Mouse (Mus musculus): ENCODE measurements around the gene Rgs7. TPM values are rescaled to one million over a fixed set of nuclear protein-coding genes. Genes with fewer than 3 reads are reported as not detected.

The Rgs7 gene
- total RNA-seq, 2 experiments from 2014 or later: 0.36 to 0.59 TPM

DNA sequence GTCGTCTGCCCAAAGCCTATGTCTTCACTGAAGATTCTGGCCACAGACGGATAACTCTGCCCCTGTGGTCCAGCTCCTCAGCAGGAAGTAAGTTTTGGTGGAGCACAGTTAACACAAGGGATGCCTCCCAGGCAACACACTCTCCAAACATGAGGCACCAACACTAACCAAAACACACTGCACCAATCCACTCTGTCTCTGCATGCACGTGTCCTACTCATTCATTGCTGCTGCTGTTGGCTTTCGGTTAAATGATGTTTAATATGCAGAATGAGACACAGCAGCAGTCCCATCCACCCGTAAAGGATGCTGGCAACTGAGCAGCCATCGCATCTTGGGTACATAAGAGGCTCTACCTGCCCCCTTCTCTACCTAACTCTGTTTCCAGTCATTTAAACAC, 59.2 kb downstream of the Rgs7 start:
- DNase-seq (ENCODE audit: low spot score in 2 of 2): no peak

DNA sequence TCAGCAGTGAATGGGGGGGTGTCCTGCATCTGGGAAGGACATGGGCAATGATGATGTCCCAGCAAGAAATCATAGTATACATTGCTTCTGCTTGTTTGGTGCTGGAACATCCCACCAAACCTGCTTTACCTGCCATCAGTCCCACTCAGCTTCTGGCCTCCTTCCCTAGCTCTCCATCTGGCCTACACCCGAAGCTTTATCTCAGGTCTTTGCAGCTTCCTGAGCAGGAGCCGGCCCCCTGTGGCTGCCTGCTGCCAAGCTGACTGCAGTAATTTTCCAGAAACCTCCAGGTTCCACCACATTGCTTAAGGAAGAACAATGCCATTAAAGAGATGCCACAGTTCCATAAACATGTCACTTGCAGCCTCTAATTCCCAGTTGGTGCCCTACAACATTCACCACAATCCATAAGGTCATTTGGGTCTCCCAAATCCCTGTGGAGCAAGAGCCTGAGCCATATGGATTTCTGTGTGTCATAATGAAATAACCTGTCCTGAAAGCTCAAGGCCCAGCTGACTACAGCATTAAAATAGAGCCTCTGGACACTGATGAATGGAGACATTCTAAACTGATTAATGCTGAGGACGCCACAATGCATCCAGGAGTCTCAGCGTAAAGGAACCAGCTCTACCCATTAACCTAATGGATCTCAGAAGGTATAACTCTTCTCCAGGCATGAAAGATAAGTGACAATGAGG, 60.8 kb downstream of the Rgs7 start:
- DNase-seq (ENCODE audit: low spot score in 2 of 2): no peak

DNA sequence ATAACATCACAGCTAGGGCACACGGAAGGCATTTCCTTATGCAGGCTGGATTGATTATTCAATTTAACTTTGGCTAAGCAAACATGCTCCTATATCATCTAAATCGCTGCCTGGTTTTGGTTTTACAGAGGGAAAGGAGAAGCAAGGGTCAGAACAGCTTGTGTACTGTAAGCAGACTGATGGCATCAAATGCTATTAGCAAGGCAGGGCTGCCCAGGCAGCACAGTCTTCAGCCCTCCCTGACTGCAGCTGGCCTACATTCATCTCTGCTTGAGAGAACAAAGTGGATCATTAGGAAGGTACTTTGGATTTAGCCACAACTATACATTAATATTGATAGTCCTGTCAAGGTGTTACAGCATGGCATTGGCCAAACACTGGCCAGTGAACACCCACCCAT, 65.2 kb downstream of the Rgs7 start:
- no peak for DNase-seq (ENCODE audit: low spot score in 2 of 2)

DNA sequence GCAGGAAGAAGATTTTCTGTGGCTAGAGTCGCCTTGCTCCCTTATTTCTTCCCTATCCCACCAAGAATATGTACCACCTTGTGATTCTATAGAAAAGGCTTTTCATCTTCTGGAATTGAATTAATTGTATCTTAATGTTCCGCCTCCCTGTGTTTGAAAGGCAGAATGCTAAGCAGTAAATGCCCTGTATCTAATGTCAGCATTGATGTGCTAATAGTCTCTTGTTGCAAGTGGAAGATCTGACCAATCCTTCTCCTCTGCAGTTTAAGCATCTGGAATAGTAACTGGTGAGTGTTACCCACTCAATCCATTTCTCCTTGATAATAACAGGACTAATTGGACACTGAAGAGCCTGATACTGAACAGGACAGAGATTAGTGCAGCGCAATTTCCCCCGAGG, 65.9 kb downstream of the Rgs7 start:
- no peak for DNase-seq (ENCODE audit: low spot score in 2 of 2)

DNA sequence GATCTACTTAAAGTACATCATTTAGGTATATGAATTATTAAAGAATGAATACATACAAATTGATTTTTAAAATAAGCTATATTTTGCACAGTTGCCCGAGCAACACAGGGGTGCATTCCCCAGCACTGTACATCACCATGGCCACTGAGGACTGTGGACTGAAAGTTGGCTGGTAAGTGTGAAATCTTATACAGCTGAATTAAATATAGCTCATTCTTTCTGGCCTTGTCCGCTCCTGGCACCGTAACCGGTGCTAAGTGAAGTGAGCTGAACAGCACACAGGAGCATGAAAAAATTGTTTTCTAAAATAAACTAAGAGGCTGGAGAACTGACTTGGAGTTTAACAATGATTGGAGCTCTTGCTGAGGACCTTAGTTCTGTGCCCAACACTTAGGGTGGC, 71.4 kb downstream of the Rgs7 start:
- DNase-seq (ENCODE audit: low spot score in 2 of 2): peak in 1 of 2 experiments; percentile 13

DNA sequence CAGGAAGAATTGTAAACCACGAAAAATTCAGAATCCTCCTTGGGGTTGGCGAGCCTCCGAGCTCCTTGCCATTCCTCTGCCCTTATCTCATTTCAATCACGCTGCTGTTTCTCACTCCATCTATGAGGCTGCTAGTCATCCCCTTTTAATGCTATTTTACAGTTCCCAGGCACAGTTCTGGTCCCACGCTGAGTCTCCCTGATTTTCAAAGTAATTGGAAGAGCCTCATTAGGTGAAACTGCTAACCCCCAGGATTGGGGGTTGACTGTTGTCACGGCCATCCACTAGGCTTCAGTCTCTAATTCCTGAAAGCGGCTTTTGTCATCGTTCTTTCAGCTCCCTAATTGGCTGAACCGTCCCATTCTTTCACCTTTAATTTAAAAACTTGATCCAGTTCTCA, 76.6 kb downstream of the Rgs7 start:
- no peak for DNase-seq (ENCODE audit: low spot score in 2 of 2)

DNA sequence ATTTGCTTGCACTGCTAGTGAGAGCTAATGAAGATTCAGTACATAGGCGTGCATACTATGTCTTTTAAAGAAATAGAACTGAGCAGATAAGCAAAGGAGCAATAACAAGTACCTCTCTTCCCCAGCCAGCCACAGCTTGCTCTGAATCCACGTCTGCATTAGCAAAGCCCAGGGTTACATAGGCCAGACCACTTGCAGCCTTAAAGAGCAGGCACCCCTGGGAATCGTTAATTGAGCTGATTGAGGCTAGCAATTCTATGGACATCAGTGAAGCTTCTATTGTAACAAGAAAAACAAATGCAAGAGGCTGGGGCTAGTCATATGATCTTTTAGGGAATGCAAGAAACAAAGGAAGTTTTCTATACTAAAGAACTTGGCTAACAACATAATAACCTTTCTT, 81.9 kb downstream of the Rgs7 start:
- DNase-seq (ENCODE audit: low spot score in 2 of 2): no peak

DNA sequence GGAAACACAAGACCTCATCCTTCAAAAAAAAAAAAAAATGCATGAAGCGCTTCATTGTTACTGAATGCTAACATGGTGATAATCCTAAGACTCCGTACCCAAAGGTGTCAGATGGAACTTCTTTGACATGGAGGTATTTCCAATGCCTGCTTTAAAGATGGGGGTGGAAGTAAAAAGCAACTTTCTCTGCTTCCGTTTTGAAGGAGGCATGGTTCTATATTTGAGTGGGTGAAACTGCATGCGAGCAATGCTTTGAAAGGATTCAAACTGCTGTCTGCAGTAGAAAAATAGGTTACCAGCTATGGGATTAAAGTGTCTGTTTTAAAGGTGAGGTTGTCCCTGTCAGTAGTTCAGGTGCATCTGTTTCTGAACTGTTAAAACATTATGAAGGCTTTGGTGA, 100.4 kb downstream of the Rgs7 start:
- no peak for DNase-seq (ENCODE audit: low spot score in 2 of 2)

DNA sequence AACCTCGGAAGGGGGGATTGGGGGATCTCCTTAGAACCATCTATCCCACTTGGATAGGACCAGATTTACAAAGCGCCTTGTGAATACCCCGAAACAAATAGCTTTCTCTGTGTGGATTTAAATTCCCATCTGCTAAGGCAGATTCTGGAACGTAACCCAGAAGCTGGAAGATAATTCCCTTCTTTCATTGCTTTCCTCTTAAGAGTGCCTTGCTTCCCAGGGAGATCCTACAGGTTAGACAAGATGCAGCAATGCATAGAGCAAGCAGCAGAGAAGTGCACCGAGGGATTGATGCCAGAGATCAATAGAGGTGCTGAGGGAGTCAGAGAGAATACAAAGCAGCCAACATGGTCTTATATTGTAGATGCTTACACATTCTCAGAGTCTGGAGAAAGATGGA, 103.0 kb downstream of the Rgs7 start:
- no peak for DNase-seq (ENCODE audit: low spot score in 2 of 2)

DNA sequence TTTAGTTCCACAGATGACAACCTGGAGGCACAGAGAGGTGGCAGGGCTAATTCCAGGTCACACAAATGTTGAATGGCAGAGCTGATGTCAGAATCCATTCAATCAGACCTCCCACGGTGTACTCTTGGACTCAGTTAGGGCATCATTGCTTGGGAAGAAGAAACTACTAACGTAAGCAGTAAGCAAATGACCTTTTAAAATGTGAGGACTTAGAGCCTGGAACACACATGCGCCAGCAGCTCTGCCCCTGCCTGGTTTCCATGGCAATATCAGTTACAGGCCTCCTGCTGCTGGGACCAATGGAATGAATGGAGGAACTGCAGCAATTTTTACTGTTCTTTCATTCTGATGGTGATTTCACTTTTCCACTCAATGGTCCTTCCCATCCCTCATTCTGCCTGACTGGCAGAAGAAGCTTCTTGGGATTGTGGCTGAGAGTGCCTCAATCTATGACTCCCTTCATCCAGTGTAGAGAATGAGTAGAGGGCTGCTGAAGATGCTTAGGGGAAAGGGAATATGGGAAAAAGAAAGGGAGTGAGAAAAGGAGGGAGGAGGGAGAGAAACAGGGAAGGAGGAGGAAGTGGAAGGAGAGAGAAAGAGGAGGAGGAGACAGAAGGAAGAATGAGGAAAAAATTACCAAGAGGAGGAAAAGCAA, 106.6 kb downstream of the Rgs7 start:
- DNase-seq (ENCODE audit: low spot score in 2 of 2): no peak

DNA sequence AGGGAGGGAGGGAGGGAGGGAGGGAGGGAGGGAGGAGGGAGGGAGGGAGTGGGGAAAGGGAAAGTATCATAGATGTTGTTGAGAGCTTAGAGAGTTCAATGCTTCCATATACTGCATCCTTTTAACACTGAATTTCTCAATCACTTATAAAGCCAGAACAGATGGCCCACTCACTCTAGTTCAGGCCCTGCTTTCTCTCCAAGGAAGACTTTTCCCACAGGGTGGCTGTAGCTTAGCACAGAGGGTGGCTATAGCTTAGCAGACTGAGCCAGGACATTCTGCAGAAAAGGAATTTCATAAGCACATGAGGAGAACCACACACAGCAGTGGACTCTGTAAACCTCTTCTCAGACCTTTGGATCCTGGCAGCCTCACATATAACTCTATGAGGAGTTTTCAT, 119.7 kb downstream of the Rgs7 start:
- DNase-seq (ENCODE audit: low spot score in 2 of 2): no peak

DNA sequence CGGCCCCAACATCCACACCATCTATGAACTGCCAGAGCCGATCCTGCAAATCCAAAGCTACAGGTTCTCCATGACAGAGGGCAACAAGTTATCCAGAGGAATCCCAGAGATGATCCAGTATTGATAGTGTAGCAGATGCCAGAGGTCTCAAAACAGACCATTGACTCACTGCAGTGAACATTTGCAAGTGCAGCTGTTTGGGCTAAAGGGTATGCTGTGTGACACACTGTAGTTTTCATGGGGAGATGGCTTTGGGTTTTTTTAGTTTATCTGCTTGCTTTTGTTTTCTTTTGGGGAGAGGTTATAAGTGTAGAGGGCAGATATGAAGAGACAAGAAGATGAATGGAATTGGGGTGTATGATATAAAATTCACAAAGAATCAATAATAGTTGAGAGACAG, 124.2 kb downstream of the Rgs7 start:
- DNase-seq (ENCODE audit: low spot score in 2 of 2): no peak

DNA sequence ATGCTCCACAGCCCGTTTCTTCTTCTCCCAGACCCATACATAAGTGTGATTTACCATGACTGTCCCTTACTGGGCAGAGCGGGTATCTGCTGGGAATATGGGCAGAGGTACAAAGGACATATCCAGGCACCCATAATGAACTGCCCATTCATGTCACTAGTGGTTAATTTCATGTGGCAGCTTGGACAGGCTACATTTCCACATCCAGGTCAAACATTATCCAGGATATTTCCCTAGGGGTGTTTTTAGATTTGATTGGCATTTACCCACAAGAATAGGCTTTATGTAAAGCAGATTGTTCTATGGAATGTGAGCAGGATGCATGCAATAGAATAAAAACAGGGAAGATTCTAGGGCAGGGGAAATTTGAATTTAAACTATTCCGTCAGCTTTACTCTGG, 128.7 kb downstream of the Rgs7 start:
- no peak for DNase-seq (ENCODE audit: low spot score in 2 of 2)

DNA sequence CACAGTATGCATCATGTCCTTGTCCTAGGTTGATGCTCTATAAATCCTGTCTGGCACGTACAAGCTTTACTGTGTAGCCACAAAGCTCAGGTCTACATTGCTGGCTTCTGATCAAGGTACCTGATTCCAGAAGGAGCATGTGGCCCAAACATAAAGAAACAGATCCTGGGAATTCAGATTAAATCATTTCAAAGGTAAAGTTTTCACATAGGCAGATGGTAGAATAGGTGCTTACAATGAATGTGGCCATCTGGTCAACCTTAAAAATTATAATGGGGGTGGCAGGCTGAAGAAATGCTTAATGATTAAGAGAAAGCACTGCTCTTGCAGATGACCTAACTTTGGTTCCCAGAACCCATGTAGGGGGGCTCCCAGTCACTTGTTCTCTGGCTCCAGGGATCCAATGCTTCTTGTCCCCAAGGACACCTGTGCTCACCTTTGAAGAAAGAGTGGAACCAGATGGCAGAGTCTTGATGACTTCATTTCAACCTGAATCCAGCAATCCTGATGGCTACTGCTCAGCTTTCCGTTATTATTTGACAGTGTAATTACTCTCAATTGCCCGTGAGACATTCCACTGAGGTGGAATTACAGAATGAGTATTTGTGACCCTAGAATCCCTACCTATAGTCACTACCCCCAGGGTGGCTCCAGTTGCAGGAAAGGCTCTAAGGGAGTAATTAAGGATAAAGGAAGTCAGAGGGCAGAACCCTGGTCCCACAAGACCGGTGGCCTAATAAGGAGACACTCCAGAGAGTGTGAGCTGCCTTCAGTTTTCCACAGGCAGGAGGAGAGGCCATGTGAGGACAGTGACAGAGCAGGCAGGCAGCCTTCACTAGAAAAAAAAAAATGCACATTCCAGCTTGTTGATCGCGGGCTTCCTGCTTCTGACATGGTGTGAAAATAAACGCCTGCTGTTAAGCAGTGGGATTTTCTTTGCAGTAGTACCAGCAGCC, 132.6 kb downstream of the Rgs7 start:
- DNase-seq (ENCODE audit: low spot score in 2 of 2): no peak

DNA sequence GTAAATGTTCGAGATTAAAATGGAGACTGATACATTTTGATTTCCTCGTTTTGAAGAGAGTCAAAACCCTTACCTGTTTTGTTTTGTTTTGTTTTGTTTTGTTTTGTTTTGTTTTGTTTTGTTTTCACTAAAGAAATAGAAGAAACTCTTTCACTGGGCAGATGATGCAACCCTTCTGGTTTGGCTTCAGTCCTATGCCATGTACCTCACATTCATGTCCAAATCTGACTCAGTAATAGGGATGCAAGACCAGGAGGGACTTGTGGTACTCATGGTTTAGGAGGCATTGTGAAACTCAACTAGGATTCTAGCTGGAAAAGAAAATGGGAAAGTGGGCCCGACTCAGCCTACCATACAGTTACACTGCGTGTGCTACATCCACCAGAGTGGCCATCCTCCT, 139.4 kb downstream of the Rgs7 start:
- no peak for DNase-seq (ENCODE audit: low spot score in 2 of 2)

DNA sequence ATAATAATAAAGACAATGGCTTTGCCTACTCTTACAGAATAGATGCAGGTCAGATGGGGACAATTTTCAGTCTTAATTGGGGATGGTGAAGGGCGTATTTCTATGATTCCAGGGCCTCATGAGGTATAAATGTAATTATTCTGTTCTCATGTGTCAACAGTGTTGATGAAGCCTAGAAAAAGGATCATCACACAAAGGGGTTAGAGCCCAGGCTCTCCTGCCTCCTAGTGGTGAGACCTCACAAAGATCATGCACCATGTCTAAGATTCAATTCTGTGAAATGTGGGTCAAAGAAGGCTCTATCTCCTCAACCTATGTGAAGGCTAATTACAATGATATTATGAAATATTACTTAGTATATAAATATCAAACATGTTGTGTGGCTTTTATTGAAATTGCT, 146.1 kb downstream of the Rgs7 start:
- DNase-seq (ENCODE audit: low spot score in 2 of 2): no peak

DNA sequence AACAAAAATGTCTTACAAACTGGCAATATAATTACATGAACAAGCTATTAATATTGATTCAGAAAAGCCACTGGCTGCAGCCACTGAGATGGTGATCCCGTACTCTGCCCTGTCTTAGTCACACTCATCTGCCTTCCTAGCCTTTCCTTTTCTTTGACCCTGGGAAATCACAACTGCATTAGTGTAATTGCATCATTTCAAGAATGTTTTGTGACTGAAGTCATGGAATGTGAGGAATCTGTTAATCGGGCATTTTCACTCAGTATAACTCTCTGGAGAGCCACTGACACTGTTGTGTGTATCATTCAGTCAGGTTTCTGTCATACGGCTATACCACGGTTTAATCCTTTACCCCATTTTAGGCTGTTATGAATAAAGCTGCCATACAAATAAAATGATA, 156.1 kb downstream of the Rgs7 start:
- no peak for DNase-seq (ENCODE audit: low spot score in 2 of 2)

DNA sequence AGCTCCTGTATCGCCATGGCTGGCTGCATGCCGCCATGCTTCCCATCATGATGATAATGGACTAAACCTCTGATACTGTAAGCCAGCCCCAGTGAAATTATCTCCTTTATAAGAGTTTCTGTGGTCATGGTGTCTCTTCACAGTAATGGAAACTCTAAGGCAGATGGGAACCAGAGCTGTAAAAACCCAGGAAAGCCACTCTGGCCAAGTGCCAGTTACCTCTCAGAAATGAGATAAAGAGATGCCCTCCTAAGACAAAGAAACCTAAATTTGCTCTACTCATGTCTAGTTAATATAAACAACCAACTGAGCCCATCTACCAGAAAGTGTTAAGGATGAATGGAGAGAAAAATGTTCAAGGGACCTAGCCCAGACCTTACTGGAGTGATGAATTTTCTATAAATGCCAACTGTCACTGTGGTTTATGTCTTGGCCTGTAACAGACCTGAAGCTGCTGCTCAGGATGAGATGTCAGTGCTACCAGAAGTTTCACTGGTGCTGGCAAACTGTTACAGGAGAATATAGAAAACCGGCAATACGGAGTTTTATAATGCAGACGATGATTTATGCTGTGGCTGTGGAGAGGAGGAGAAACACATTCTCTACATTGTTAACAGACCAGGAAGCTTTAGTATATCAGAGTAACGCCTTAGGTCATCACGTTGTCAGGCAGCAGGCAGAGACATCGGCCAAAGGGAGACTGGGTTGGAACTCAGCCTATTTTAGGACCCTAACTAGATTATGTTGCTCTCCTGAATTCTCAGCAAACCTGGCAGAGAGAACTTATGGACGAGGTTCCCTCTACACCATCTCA, 159.1 kb downstream of the Rgs7 start:
- DNase-seq (ENCODE audit: low spot score in 2 of 2): no peak

DNA sequence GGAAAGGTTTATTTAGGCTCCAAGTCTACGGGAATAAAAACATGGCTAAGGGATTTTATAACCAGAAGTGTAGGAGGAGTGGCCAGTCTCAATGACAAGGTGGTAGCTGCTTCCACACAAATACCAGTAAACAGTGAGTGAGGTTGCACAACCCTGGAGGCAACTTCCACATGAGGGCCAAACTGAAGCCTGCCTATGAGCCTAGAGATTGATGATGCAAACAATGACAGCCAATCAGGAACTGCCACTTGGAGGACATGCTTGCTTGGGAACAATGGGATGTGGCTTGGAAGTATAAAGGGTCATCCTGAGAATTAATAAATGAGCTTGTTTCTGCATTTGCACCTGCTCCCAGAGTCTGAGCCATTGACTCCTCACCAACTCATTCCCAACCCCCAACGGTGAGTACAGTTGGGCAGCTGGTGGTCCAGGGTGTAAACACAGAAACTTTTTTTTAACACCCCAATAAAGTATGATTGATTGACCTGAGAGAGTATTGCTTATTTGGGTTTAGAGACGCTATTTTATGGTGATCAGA, 162.3 kb downstream of the Rgs7 start:
- DNase-seq (ENCODE audit: low spot score in 2 of 2): no peak

DNA sequence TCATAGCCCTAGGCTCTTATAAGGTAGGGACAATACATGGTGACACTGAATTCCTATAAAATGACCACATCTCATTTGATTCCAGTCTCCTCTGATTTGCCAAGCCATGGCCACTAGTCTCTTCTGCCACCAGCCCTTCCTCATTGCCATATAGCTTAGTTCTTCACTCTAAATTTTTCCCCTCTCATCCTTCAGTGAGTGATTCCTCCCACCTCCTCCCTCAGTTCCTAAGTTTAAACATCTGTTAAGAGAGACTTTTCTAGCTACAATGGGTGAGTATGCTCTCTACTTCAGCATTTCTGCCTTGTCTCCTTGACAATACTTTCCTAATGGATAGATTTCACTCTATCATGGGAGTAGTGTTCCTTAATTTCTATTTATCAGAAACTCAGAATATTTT, 169.5 kb downstream of the Rgs7 start:
- DNase-seq (ENCODE audit: low spot score in 2 of 2): no peak

DNA sequence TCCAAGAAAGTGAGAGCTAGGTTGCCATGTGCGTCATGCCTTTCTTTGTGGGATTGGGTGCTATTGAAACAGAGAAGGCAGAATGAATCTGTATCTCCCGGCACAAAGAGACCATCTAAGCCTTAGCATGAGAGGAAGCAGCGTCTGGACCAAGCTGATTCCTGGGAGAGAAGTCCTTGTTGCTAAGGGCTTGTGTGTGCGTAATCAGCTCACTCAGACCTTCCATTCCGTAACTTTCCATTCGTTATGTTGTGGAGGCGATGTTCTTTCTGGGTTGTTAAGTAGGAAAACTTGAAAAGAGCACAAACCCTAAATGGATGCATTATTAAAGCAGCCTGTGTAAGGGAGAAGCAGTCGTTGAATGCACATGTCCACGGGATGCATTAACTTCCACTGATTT, 173.1 kb downstream of the Rgs7 start:
- DNase-seq (ENCODE audit: low spot score in 2 of 2): no peak

Measured in gastrocnemius, postnatal 4 days (tissue).